Mouse (Mus musculus): ENCODE data around the gene Cdc6. TPM values are rescaled to one million over a fixed set of nuclear protein-coding genes. Genes with fewer than 3 reads are reported as not detected.

Cdc6 gene
- total and polyA plus RNA-seq, 3 experiments = 56.9 to 104 (median 69.4) TPM

DNA sequence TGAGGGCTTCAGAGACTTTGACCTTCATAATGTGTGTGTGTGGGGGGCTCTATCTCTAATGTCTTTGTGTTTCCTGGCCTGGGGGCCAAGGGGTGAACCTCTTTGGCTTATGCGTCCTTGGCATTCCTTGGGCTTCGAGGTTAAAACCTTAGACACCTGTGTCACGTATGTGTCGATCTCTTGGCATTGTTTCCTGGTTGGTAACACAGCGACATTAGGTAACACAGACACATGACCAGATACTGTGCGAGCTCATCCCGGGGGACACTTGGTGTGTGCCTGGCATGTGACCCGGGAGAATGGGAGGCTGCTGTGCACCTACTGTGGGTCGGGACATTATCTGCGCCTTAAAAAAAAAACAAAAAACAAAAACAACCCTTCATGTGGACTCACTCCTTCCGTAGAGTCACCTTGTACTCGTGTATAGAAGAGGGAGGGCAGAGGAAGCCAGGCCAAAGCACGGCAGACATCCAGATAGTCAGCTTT, 46.3 kb downstream of the Cdc6 start:
- Histone ChIP-seq H3K4me3 (ENCODE audit: control insufficient read depth in 1 of 2, insufficient read depth in 1 of 2, low read depth in 2 of 2, low read length in 2 of 2) (no peak overlapping the region), H3K27ac (ENCODE audit: control insufficient read depth, low read depth, low read length) (no peak overlapping the region), H3K9me3 (replicated peaks; ENCODE audit: insufficient read depth, low read length) (no peaks in the 10 kb centered on the region), H3K4me1 (ENCODE audit: control insufficient read depth in 1 of 2, insufficient read depth in 2 of 2, low read length in 2 of 2) (peaks cover 22 to 42% of the 10 kb centered on the region in 2 experiments), H3K27me3 (ENCODE audit: control insufficient read depth in 1 of 2, insufficient read depth in 2 of 2, low read length in 2 of 2) (no peaks in the 10 kb centered on the region), H3K79me2 (ENCODE audit: control insufficient read depth, insufficient read depth, low read length, poor library complexity) (0 out of 2 replicates have a peak, but pooled peaks cover 2% of the 10 kb centered on the region), H3K36me3 (ENCODE audit: control insufficient read depth in 1 of 2, insufficient read depth in 2 of 2, low read length in 2 of 2) (peaks cover 0 to 38% of the 10 kb centered on the region in 2 experiments; a peak in 2 of 4 replicates), H3K9ac (ENCODE audit: control insufficient read depth, low read depth, low read length, poor library complexity, severe bottlenecking) (no peak overlapping the region)
- DNase-seq (ENCODE audit: low read depth, low spot score) = no peak
- TF ChIP-seq MXI1 (IDR thresholded peaks at IDR 0.05; ENCODE audit: low read depth, low read length) = 0 out of 2 replicates have a peak, but pooled peaks have one; percentile 11
- no peak for TF ChIP-seq ETS1 (IDR thresholded peaks at IDR 0.05; ENCODE audit: low read depth, low read length)

- H3K9me3 ChIP-seq (replicated peaks; ENCODE audit: insufficient read depth, low read length) = no peaks in the 10 kb centered on the region
- H3K4me1 ChIP-seq (ENCODE audit: control insufficient read depth in 1 of 2, insufficient read depth in 2 of 2, low read length in 2 of 2) = peaks cover 20 to 40% of the 10 kb centered on the region in 2 experiments
- no peak overlapping the region for H3K4me3 ChIP-seq (ENCODE audit: control insufficient read depth in 1 of 2, insufficient read depth in 1 of 2, low read depth in 2 of 2, low read length in 2 of 2)
- DNase-seq (ENCODE audit: low read depth, low spot score) = peak; percentile 64
- H3K36me3 ChIP-seq (ENCODE audit: control insufficient read depth in 1 of 2, insufficient read depth in 2 of 2, low read length in 2 of 2) = peaks cover 0 to 38% of the 10 kb centered on the region in 2 experiments; a peak in 2 of 4 replicates
- no peak overlapping the region for H3K27ac ChIP-seq (ENCODE audit: control insufficient read depth, low read depth, low read length)
- no peak overlapping the region for H3K9ac ChIP-seq (ENCODE audit: control insufficient read depth, low read depth, low read length, poor library complexity, severe bottlenecking)
- 0 out of 2 replicates have a peak, but pooled peaks cover 2% of the 10 kb centered on the region for H3K79me2 ChIP-seq (ENCODE audit: control insufficient read depth, insufficient read depth, low read length, poor library complexity)
- H3K27me3 ChIP-seq (ENCODE audit: control insufficient read depth in 1 of 2, insufficient read depth in 2 of 2, low read length in 2 of 2) = no peaks in the 10 kb centered on the region
- TF ChIP-seq CTCF (IDR thresholded peaks at IDR 0.05 in 2 of 3, conservative IDR thresholded peaks at IDR 0.05 in 1 of 3; ENCODE audit: control insufficient read depth in 1 of 3, insufficient read depth in 1 of 3, low read depth in 2 of 3, low read length in 3 of 3, poor library complexity in 1 of 3, severe bottlenecking in 1 of 3) (peak; percentile 52 to 94 (median 77)), UBTF (IDR thresholded peaks at IDR 0.05; ENCODE audit: borderline replicate concordance, insufficient read depth, low read depth, low read length) (no peak), SMC3 (IDR thresholded peaks at IDR 0.05; ENCODE audit: low read depth, low read length) (peak; percentile 44), E2F4 (IDR thresholded peaks at IDR 0.05; ENCODE audit: borderline replicate concordance, low read depth, low read length) (no peak), ZNF384 (IDR thresholded peaks at IDR 0.05; ENCODE audit: low read depth, low read length) (no peak), RAD21 (IDR thresholded peaks at IDR 0.05; ENCODE audit: low read depth, low read length) (0 out of 2 replicates have a peak, but pooled peaks have one; percentile 5), ZMIZ1 (IDR thresholded peaks at IDR 0.05; ENCODE audit: low read depth, low read length) (no peak), TBP (IDR thresholded peaks at IDR 0.05; ENCODE audit: low read depth, low read length) (no peak), SIN3A (IDR thresholded peaks at IDR 0.05; ENCODE audit: low read length) (peak; percentile 45; the same call in 1 of the 2 replicates), MAZ (IDR thresholded peaks at IDR 0.05; ENCODE audit: low read depth, low read length) (peak; percentile 90), BHLHE40 (IDR thresholded peaks at IDR 0.05; ENCODE audit: borderline replicate concordance, low read depth, low read length) (no peak)
These were observed 46.8 kb downstream of the Cdc6 start for GRCm38 (mm10) chr11:98954373-98954772.

Measured in MEL (cell line).